Mouse (Mus musculus): ENCODE measurements around the gene Cebpg. TPM values are rescaled to one million over a fixed set of nuclear protein-coding genes. Genes with fewer than 3 reads are reported as not detected.

Cebpg gene
- polyA plus RNA-seq, 1 experiment from 2014 or later: 52.4 TPM

DNA sequence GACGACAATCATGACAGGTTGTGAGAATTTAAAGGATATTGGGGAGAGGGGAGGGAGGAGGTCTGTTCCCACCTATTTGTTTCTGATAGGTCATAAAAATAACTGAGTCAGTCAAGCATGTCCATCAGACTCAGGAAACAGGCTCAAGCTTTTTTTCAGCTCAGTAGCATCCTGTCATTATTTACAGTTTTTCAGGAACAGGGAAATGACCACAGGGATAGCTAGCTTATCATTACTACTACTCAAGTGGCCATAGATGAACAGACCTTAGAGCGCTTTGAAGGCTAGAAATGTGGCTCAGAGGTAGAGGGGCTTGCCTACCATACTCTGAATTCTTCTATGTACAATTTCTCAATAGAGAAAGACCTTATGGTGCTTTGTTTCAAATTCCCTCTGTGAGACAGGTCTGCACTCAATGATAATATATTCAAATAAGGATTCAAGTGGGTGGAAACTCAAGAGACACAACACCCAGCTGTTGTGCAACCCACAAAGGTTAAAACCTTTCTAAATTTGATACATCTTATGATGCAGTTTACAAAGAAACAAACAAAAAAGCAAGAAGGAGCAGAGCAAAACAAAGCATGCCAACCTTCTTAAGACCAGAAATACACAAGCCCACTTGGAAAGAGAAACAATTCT lies 1.3 kb downstream of the Cebpg start:
- no peaks in the 10 kb centered on the region for H3K9me3 ChIP-seq (ENCODE audit: control insufficient read depth)
- H3K4me3 ChIP-seq (ENCODE audit: low read depth, low read length): peak overlapping the region; percentile 99
- H3K27me3 ChIP-seq (replicated peaks; ENCODE audit: control insufficient read depth, insufficient read depth, low read length): no peaks in the 10 kb centered on the region
- peak overlapping the region; percentile 99 for H3K27ac ChIP-seq (ENCODE audit: low read depth, low read length)
- H3K9ac ChIP-seq (ENCODE audit: low read depth, low read length): peak overlapping the region; percentile 91
- 0 out of 2 replicates have a peak, but pooled peaks cover 14% of the 10 kb centered on the region for H3K4me1 ChIP-seq (replicated peaks; ENCODE audit: control insufficient read depth, insufficient read depth, low read length)
- H3K4me2 ChIP-seq (replicated peaks; ENCODE audit: low read depth): peak overlapping the region; percentile 76
- 36% methylated on average over 2 of the region's 2 CpGs for WGBS
- H3K36me3 ChIP-seq (ENCODE audit: control insufficient read depth, insufficient read depth): peaks cover 6% of the 10 kb centered on the region
- no peak for TF ChIP-seq CTCF (IDR thresholded peaks at IDR 0.05; ENCODE audit: low read depth)
- no peak for ATAC-seq

DNA sequence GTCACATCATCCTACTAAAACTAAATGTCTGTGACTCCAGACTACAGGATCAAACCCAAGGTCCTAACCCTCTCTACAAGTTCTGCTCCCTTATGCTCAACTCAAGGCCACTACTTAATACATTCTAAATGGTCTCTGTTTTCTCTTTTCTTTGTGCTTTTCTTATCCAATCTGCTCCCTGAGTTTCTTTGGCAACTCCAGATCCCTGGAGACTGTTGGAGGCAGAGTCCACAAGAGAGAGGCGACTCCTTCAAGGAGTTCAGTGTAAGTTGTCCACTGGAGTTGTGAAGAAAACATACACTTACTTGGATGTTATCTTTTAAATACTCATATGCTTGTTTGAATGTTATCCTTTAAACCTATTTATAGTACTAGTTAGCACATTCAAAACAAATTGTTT lies 2.1 kb downstream of the Cebpg start:
- Histone ChIP-seq H3K9ac (ENCODE audit: low read depth, low read length) (no peak overlapping the region; the same call in 1 of the 2 replicates), H3K4me1 (replicated peaks; ENCODE audit: control insufficient read depth, insufficient read depth, low read length) (0 out of 2 replicates have a peak, but pooled peaks cover 14% of the 10 kb centered on the region), H3K27me3 (replicated peaks; ENCODE audit: control insufficient read depth, insufficient read depth, low read length) (no peaks in the 10 kb centered on the region), H3K4me3 (ENCODE audit: low read depth, low read length) (no peak overlapping the region; the same call in 1 of the 2 replicates), H3K9me3 (ENCODE audit: control insufficient read depth) (no peaks in the 10 kb centered on the region), H3K36me3 (ENCODE audit: control insufficient read depth, insufficient read depth) (peaks cover 7% of the 10 kb centered on the region), H3K27ac (ENCODE audit: low read depth, low read length) (no peak overlapping the region), H3K4me2 (replicated peaks; ENCODE audit: low read depth) (peak overlapping the region; percentile 76)
- 49% methylated on average over 1 of the region's 1 CpGs for WGBS
- ATAC-seq: no peak
- TF ChIP-seq CTCF (IDR thresholded peaks at IDR 0.05; ENCODE audit: low read depth): no peak

GRCm38 (mm10) chr7:35053161-35053560 lies 3.2 kb downstream of the Cebpg start:
- 56% methylated on average over 3 of the region's 3 CpGs for WGBS
- peaks cover 7% of the 10 kb centered on the region for H3K36me3 ChIP-seq (ENCODE audit: control insufficient read depth, insufficient read depth)
- H3K4me2 ChIP-seq (replicated peaks; ENCODE audit: low read depth): peak overlapping the region; percentile 28
- no peaks in the 10 kb centered on the region for H3K27me3 ChIP-seq (replicated peaks; ENCODE audit: control insufficient read depth, insufficient read depth, low read length)
- H3K27ac ChIP-seq (ENCODE audit: low read depth, low read length): peak overlapping the region; percentile 36; the same call in 1 of the 2 replicates
- no peak for ATAC-seq
- no peaks in the 10 kb centered on the region for H3K9me3 ChIP-seq (ENCODE audit: control insufficient read depth)
- H3K4me3 ChIP-seq (ENCODE audit: low read depth, low read length): no peak overlapping the region
- H3K4me1 ChIP-seq (replicated peaks; ENCODE audit: control insufficient read depth, insufficient read depth, low read length): 0 out of 2 replicates have a peak, but pooled peaks cover 14% of the 10 kb centered on the region
- H3K9ac ChIP-seq (ENCODE audit: low read depth, low read length): no peak overlapping the region
- TF ChIP-seq CTCF (IDR thresholded peaks at IDR 0.05; ENCODE audit: low read depth): no peak

- TF ChIP-seq CTCF (IDR thresholded peaks at IDR 0.05; ENCODE audit: low read depth): no peak
- 96% methylated on average over 12 of the region's 12 CpGs for WGBS
Observed at GRCm38 (mm10) chr7:35050540-35050939, 5.8 kb downstream of the Cebpg start.

GRCm38 (mm10) chr7:35046091-35046490 lies 10.3 kb downstream of the Cebpg start:
- WGBS: 67% methylated on average over 4 of the region's 4 CpGs
- Histone ChIP-seq H3K9ac (ENCODE audit: low read depth, low read length) (no peak overlapping the region), H3K4me3 (ENCODE audit: low read depth, low read length) (no peak overlapping the region), H3K27ac (ENCODE audit: low read depth, low read length) (no peak overlapping the region), H3K4me2 (replicated peaks; ENCODE audit: low read depth) (no peak overlapping the region), H3K9me3 (ENCODE audit: control insufficient read depth) (no peaks in the 10 kb centered on the region), H3K27me3 (replicated peaks; ENCODE audit: control insufficient read depth, insufficient read depth, low read length) (no peaks in the 10 kb centered on the region), H3K36me3 (ENCODE audit: control insufficient read depth, insufficient read depth) (peaks cover 45% of the 10 kb centered on the region), H3K4me1 (replicated peaks; ENCODE audit: control insufficient read depth, insufficient read depth, low read length) (0 out of 2 replicates have a peak, but pooled peaks cover 4% of the 10 kb centered on the region)
- no peak for ATAC-seq
- TF ChIP-seq CTCF (IDR thresholded peaks at IDR 0.05; ENCODE audit: low read depth): no peak

More at GRCm38 (mm10) chr7:35050540-35050939, 5.8 kb downstream of the Cebpg start:
- H3K4me3 ChIP-seq (ENCODE audit: low read depth, low read length): no peak overlapping the region
- no peak for ATAC-seq
- H3K4me2 ChIP-seq (replicated peaks; ENCODE audit: low read depth): no peak overlapping the region
- no peaks in the 10 kb centered on the region for H3K27me3 ChIP-seq (replicated peaks; ENCODE audit: control insufficient read depth, insufficient read depth, low read length)
- 0 out of 2 replicates have a peak, but pooled peaks cover 9% of the 10 kb centered on the region for H3K4me1 ChIP-seq (replicated peaks; ENCODE audit: control insufficient read depth, insufficient read depth, low read length)
- H3K9me3 ChIP-seq (ENCODE audit: control insufficient read depth): no peaks in the 10 kb centered on the region
- H3K36me3 ChIP-seq (ENCODE audit: control insufficient read depth, insufficient read depth): peaks cover 17% of the 10 kb centered on the region
- no peak overlapping the region for H3K27ac ChIP-seq (ENCODE audit: low read depth, low read length)
- no peak overlapping the region for H3K9ac ChIP-seq (ENCODE audit: low read depth, low read length)

DNA sequence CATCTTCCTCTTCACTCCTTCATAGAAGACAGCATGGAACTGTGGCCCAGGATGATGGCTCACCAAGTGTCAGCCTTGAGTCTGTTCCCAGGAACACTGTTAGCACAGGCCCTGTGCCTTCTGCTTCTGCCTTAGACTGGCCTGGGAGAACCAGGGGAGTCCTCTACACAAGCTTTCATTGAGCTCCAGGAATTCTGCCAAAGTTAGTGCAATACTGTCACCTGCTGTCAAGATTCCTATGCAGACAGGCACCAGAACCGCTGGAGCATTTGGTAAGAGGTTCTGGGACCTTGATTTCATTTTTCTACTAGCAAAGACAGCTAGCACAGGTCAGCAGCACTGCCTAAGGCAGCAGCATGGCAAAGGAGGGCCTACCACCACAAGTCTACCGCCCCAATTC lies 11.7 kb downstream of the Cebpg start:
- H3K4me3 ChIP-seq (ENCODE audit: low read depth, low read length): no peak overlapping the region
- H3K4me1 ChIP-seq (replicated peaks; ENCODE audit: control insufficient read depth, insufficient read depth, low read length): 0 out of 2 replicates have a peak, but pooled peaks cover 7% of the 10 kb centered on the region
- 0 out of 2 replicates have a peak, but pooled peaks have one; percentile 18 for TF ChIP-seq CTCF (IDR thresholded peaks at IDR 0.05; ENCODE audit: low read depth)
- no peak for ATAC-seq
- no peak overlapping the region for H3K9ac ChIP-seq (ENCODE audit: low read depth, low read length)
- H3K4me2 ChIP-seq (replicated peaks; ENCODE audit: low read depth): no peak overlapping the region
- H3K27ac ChIP-seq (ENCODE audit: low read depth, low read length): no peak overlapping the region
- peaks cover 42% of the 10 kb centered on the region for H3K36me3 ChIP-seq (ENCODE audit: control insufficient read depth, insufficient read depth)
- no peaks in the 10 kb centered on the region for H3K9me3 ChIP-seq (ENCODE audit: control insufficient read depth)
- 81% methylated on average over 2 of the region's 2 CpGs for WGBS
- H3K27me3 ChIP-seq (replicated peaks; ENCODE audit: control insufficient read depth, insufficient read depth, low read length): no peaks in the 10 kb centered on the region

Data from intestine, postnatal 0 days (tissue).